Mouse (Mus musculus) neural tube, embryonic 11.5 days (tissue): ENCODE results near the gene Nsun5. TPM values are rescaled to one million over a fixed set of nuclear protein-coding genes. Genes with fewer than 3 reads are reported as not detected.

Source experiments
- ATAC-seq: fragments of 200-750 bp; cut with Nextera tagmentation; 2 replicates; pipeline ENCODE4 v1.8.0; 2017; ENCODE audit warnings: moderate number of reproducible peaks, mild to moderate bottlenecking, moderate TSS enrichment, moderate library complexity; ENCODE audit not compliant: insufficient read depth, low FRiP score, low TSS enrichment
- DNase-seq: peaks from one replicate; pipeline ENCODE4 v3.0.0-alpha.2; 2015; ENCODE audit warnings: low spot score
- H3K27ac ChIP-seq: fragments of 300-500 bp; sonication (generic); 2 replicates; pipeline ENCODE4 v1.5.1; 2014; ENCODE audit warnings: low read depth, mild to moderate bottlenecking, low read length
- H3K27me3 ChIP-seq: fragments of 300-500 bp; sonication (generic); 2 replicates; pipeline ENCODE4 v1.6.1; 2014; ENCODE audit warnings: mild to moderate bottlenecking, low read length, mixed read lengths; ENCODE audit not compliant: control insufficient read depth, insufficient read depth
- H3K36me3 ChIP-seq: fragments of 300-500 bp; sonication (generic); 2 replicates; pipeline ENCODE4 v1.6.1; 2014; ENCODE audit warnings: mild to moderate bottlenecking, low read length, moderate library complexity, mixed read lengths; ENCODE audit not compliant: control insufficient read depth, insufficient read depth
- H3K4me1 ChIP-seq: fragments of 300-500 bp; sonication (generic); 2 replicates; pipeline ENCODE4 v1.6.1; 2014; ENCODE audit warnings: low read length, mixed read lengths; ENCODE audit not compliant: control insufficient read depth, insufficient read depth
- H3K4me2 ChIP-seq: fragments of 300-500 bp; sonication (generic); 2 replicates; pipeline ENCODE4 v1.6.1; 2014; ENCODE audit warnings: low read depth, mild to moderate bottlenecking, moderate library complexity
- H3K4me3 ChIP-seq: fragments of 300-500 bp; sonication (generic); 2 replicates; pipeline ENCODE4 v1.5.1; 2014; ENCODE audit warnings: low read depth, low read length
- H3K9ac ChIP-seq: fragments of 300-500 bp; sonication (generic); 2 replicates; pipeline ENCODE4 v1.6.1; 2014; ENCODE audit warnings: mild to moderate bottlenecking, low read length
- H3K9me3 ChIP-seq: fragments of 300-500 bp; sonication (generic); 2 replicates; pipeline ENCODE4 v1.6.1; 2016; ENCODE audit warnings: low read length; ENCODE audit not compliant: control insufficient read depth
- WGBS: fragments of 180-500 bp; shearing (Covaris S2); extraction: QIAGEN DNeasy Blood & Tissue Kit; methylation state at CpG from one replicate; pipeline ENCODE4 v1.1.7; 2014; 5-methylcytosine and 5-hydroxymethylcytosine counted together
- polyA plus RNA-seq: library from polyadenylated mRNA; unstranded; fragments of >200 nt; fragmentation: Nextera tagmentation; extraction: Ambion mirVana; gene quantifications from 2 replicates; pipeline ENCODE4 v1.2.1, GENCODE M21; 2014

The Nsun5 gene
- polyA plus RNA-seq, 1 experiment from 2014 or later = 30.3 TPM

GRCm38 (mm10) chr5:135381356-135381925 lies 11.7 kb downstream of the Nsun5 start:
- Histone ChIP-seq H3K9ac (no peak overlapping the region), H3K4me3 (no peak overlapping the region), H3K27me3 (no peaks in the 10 kb centered on the region), H3K36me3 (peaks cover 38% of the 10 kb centered on the region), H3K27ac (no peak overlapping the region), H3K4me2 (no peak overlapping the region), H3K4me1 (no peaks in the 10 kb centered on the region), H3K9me3 (no peaks in the 10 kb centered on the region)
- ATAC-seq (no peak), DNase-seq (no peak)
- WGBS = 95% methylated on average over 10 of the region's 10 CpGs

GRCm38 (mm10) chr5:135382746-135383145 lies 13.0 kb downstream of the Nsun5 start:
- no peak overlapping the region for H3K9ac ChIP-seq
- no peaks in the 10 kb centered on the region for H3K9me3 ChIP-seq
- H3K4me2 ChIP-seq = no peak overlapping the region
- WGBS = 93% methylated on average over 7 of the region's 7 CpGs
- no peaks in the 10 kb centered on the region for H3K27me3 ChIP-seq
- H3K36me3 ChIP-seq = peaks cover 48% of the 10 kb centered on the region
- H3K4me1 ChIP-seq = no peaks in the 10 kb centered on the region
- no peak for ATAC-seq
- H3K27ac ChIP-seq = no peak overlapping the region
- no peak for DNase-seq
- no peak overlapping the region for H3K4me3 ChIP-seq

DNA sequence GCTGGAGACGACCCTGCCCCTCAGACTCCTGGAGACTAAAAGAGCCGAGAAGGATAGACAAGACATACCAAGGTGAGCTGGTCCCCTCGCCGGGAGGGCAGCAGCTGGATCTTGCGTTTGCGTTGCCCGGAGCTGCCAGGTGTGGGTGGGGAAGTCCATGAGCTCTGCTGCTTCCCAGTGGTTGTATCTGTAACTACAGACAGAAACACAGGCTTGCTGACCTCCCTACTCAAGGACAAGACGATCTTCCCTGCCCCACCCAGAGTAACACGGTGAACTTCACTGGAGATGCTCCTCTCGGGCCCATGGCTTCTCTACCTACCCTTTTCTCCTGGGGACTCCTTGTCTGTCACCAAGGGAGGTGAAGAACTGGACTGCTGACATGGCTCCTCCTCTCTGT lies 14.0 kb downstream of the Nsun5 start:
- Histone ChIP-seq H3K4me2 (no peak overlapping the region), H3K4me1 (no peaks in the 10 kb centered on the region), H3K9me3 (no peaks in the 10 kb centered on the region), H3K27ac (no peak overlapping the region), H3K9ac (no peak overlapping the region), H3K27me3 (no peaks in the 10 kb centered on the region), H3K4me3 (no peak overlapping the region), H3K36me3 (peaks cover 49% of the 10 kb centered on the region)
- 88% methylated on average over 10 of the region's 10 CpGs for WGBS
- no peak for ATAC-seq
- DNase-seq = no peak

- WGBS = under 1% methylated on average over 94 of the region's 110 CpGs
- Histone ChIP-seq H3K4me3 (peak within 1 kb of the TSS; percentile 99), H3K36me3 (peaks cover 14% of the 10 kb centered on the region), H3K9me3 (no peaks in the 10 kb centered on the region), H3K27me3 (no peaks in the 10 kb centered on the region), H3K27ac (peak within 1 kb of the TSS; percentile 70), H3K4me1 (peaks cover 4% of the 10 kb centered on the region; the same call in 1 of the 2 replicates), H3K9ac (peak within 1 kb of the TSS; percentile 96), H3K4me2 (peak within 1 kb of the TSS; percentile 60)
- ATAC-seq (peak; percentile 87), DNase-seq (peak; percentile 92)
These were observed 24.5 kb downstream of the Nsun5 start, which contains the start of gene Pom121 for GRCm38 (mm10) chr5:135394004-135394823. Pom121 (minus strand) TSS chr5:135394546.

GRCm38 (mm10) chr5:135395826-135396225 lies 26.1 kb downstream of the Nsun5 start:
- H3K9ac ChIP-seq = no peak overlapping the region
- peaks cover 4% of the 10 kb centered on the region; the same call in 1 of the 2 replicates for H3K4me1 ChIP-seq
- DNase-seq (peak; percentile 51), ATAC-seq (no peak)
- no peak overlapping the region for H3K4me3 ChIP-seq
- H3K4me2 ChIP-seq = no peak overlapping the region
- H3K9me3 ChIP-seq = no peaks in the 10 kb centered on the region
- peaks cover 8% of the 10 kb centered on the region for H3K36me3 ChIP-seq
- WGBS = 56% methylated on average over 5 of the region's 5 CpGs
- no peak overlapping the region for H3K27ac ChIP-seq
- H3K27me3 ChIP-seq = no peaks in the 10 kb centered on the region

DNA sequence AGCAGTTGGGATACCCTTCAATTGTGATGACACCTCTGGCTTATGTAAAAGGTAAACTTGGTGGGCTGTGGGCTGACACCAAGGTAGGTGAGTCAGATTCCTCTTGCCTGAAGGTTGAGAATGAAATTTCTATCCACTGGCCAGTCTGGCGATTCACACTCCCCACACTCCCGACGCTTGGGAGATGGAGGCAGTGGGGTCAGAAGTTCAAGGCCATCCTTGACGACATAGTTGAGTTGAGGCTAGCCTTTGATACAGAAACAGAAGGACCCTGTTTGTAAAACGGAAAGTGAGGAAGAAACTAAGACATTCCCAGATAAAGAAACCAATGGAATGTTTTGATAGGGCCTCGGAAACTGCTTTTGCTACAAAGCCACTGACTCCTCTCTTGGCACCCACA lies 29.6 kb downstream of the Nsun5 start:
- whole genome bisulfite sequencing = 72% methylated on average over 6 of the region's 6 CpGs

DNA sequence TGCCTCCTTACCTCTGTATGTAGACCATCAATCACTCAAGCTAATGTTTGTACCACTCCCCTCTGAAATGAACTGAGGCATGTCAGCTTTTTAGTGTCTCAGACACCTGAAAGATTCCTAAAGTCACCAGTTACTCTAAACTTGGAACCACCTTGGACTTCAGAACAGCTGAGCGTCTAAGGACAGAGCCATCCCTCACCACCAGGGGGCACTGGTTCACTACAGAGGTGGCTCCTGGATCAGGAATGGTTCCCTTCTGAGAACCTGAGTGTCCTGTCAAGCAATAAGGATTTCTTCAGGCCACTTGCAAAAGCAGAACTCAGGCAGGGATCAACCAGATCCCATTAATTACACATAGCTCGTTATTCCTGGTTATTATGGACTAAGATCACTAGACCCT lies 30.5 kb downstream of the Nsun5 start:
- H3K9me3 ChIP-seq = no peaks in the 10 kb centered on the region
- no peak overlapping the region for H3K27ac ChIP-seq
- no peak for ATAC-seq
- H3K27me3 ChIP-seq = no peaks in the 10 kb centered on the region
- no peak overlapping the region for H3K9ac ChIP-seq
- WGBS = 8% methylated on average over 2 of the region's 2 CpGs
- H3K36me3 ChIP-seq = no peaks in the 10 kb centered on the region
- DNase-seq = peak; percentile 81
- H3K4me2 ChIP-seq = no peak overlapping the region
- H3K4me1 ChIP-seq = no peaks in the 10 kb centered on the region
- no peak overlapping the region for H3K4me3 ChIP-seq

More for the DNA sequence above, 29.6 kb downstream of the Nsun5 start:
- no peaks in the 10 kb centered on the region for H3K36me3 ChIP-seq
- H3K4me1 ChIP-seq = no peaks in the 10 kb centered on the region
- H3K4me2 ChIP-seq = no peak overlapping the region
- H3K27me3 ChIP-seq = no peaks in the 10 kb centered on the region
- no peak overlapping the region for H3K4me3 ChIP-seq
- no peaks in the 10 kb centered on the region for H3K9me3 ChIP-seq
- H3K27ac ChIP-seq = no peak overlapping the region
- DNase-seq (no peak), ATAC-seq (no peak)
- H3K9ac ChIP-seq = no peak overlapping the region

DNA sequence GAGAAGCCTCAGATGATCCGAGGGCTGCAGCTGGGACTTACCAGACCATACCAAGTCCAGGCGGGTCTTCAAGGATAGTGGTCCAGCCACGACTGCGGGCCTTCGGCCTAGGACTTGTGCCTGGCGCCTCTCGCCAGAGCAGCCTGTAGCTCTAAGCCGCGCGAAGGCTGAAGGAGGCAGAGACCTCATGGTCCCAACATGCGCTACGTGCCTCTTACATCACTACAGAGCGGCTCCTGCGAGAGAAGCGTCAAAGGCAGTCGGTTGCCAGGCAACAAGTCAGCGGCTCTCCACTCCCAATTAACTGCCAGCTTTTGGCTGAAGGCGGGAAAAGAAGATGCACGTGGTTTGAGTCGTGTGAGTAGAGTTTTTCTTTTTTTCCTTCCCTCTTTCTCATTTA lies 34.9 kb downstream of the Nsun5 start:
- Histone ChIP-seq H3K9me3 (no peaks in the 10 kb centered on the region), H3K4me3 (no peak overlapping the region), H3K27ac (no peak overlapping the region), H3K9ac (no peak overlapping the region), H3K27me3 (no peaks in the 10 kb centered on the region), H3K4me1 (no peaks in the 10 kb centered on the region), H3K4me2 (no peak overlapping the region), H3K36me3 (no peaks in the 10 kb centered on the region)
- WGBS = 34% methylated on average over 20 of the region's 20 CpGs
- DNase-seq (peak; percentile 60), ATAC-seq (no peak)

DNA sequence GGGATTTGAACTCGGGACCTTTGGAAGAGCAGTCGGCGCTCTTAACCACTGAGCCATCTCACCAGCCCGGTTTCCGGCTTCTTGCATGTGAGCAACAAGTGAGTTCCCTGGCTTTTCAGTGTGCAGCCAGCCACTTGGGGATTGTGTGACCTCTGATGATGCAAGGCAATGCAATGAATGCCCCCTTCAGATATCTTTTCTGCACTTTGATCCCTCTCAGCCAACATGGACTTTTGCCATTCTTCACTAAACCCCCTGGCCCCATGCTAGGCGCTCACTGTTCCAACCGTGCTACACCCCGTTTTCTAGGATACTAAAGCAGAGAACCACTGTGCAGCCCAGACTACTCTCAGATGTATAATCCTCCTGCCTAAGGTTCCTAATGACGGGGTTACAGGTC lies 35.7 kb downstream of the Nsun5 start:
- H3K4me2 ChIP-seq = no peak overlapping the region
- H3K9me3 ChIP-seq = no peaks in the 10 kb centered on the region
- no peak overlapping the region for H3K4me3 ChIP-seq
- H3K27me3 ChIP-seq = no peaks in the 10 kb centered on the region
- no peaks in the 10 kb centered on the region; the same call in 1 of the 2 replicates for H3K36me3 ChIP-seq
- ATAC-seq (no peak), DNase-seq (no peak)
- no peak overlapping the region for H3K9ac ChIP-seq
- H3K4me1 ChIP-seq = no peaks in the 10 kb centered on the region
- WGBS = 89% methylated on average over 9 of the region's 9 CpGs
- no peak overlapping the region for H3K27ac ChIP-seq
